ENCODE assay signal across 22 mouse cellular contexts in the genomic region with DNA sequence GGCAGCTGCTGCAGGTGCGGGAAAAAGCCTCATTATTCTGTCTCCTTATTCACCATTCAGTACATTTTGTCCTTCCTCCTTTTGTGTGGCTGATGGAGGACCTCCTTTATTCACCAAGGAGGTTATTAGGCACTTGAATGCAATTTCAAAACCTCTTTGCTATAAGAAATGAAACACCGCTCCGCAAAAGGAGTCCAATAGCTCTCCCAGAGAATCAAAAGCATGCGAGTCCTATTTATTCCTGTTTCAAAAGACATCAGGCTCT.
DNase-seq lines count a peak whose midpoint lies in the region; ATAC-seq lines count a peak whose summit lies in the region.
"Had no signal": no experiment of that assay in that cellular context is flagged by ENCODE, and none has a peak within 500 bp of the region (broad histone marks: within the 10 kb centered on the region; RNA-seq: fewer than 3 reads in every experiment).

No protein-coding gene starts in this region.

- H3K36me3 ChIP-seq in midbrain, embryonic 10.5 days: no peaks in the 10 kb centered on the region
- H3K36me3 ChIP-seq in midbrain, embryonic 11.5 days (ENCODE audit: control insufficient read depth, insufficient read depth, low read length): no peaks in the 10 kb centered on the region
- no peaks in the 10 kb centered on the region for H3K36me3 ChIP-seq in forebrain, embryonic 15.5 days
- no peaks in the 10 kb centered on the region for H3K36me3 ChIP-seq in midbrain, embryonic 13.5 days
- no peaks in the 10 kb centered on the region for H3K36me3 ChIP-seq in liver, embryonic 11.5 days (ENCODE audit: control insufficient read depth, insufficient read depth, low read length)
- no peaks in the 10 kb centered on the region for H3K36me3 ChIP-seq in heart, embryonic 12.5 days
- H3K36me3 ChIP-seq: embryonic facial prominence, embryonic 13.5 days; limb, embryonic 15.5 days; liver, embryonic 15.5 days; lung, embryonic 15.5 days; stomach, embryonic 15.5 days had no signal

- peak overlapping the region; percentile 33; the same call in 1 of the 2 replicates for H3K27ac ChIP-seq in midbrain, embryonic 10.5 days (replicated peaks)
- H3K27ac ChIP-seq in midbrain, embryonic 11.5 days (ENCODE audit: low read depth, low read length): no peak overlapping the region
- peak overlapping the region; percentile 28 for H3K27ac ChIP-seq in forebrain, embryonic 15.5 days (replicated peaks)
- H3K27ac ChIP-seq in midbrain, embryonic 13.5 days: peak overlapping the region; percentile 58
- no peak overlapping the region for H3K27ac ChIP-seq in liver, embryonic 11.5 days (ENCODE audit: low read depth, low read length)
- H3K27ac ChIP-seq in heart, embryonic 12.5 days (ENCODE audit: poor library complexity, severe bottlenecking): no peak overlapping the region
- H3K27ac ChIP-seq: embryonic facial prominence, embryonic 13.5 days; gastrocnemius, adult 2 months; limb, embryonic 15.5 days; liver, embryonic 15.5 days; lung, embryonic 15.5 days; stomach, embryonic 15.5 days had no signal

- DNase-seq in midbrain, embryonic 10.5 days (ENCODE audit: low spot score): no peak
- no peak for DNase-seq in midbrain, embryonic 11.5 days (ENCODE audit: low spot score, missing footprints)
- no peak for DNase-seq in liver, embryonic 11.5 days (ENCODE audit: low spot score)
- no peak for DNase-seq in adrenal gland, adult (ENCODE audit: inconsistent age in 2 of 2, low spot score in 1 of 2)
- DNase-seq: adrenal gland, adult 8-10 months; cerebellum, adult 8-10 months; cerebellum, postnatal 36 days; embryo, embryonic 11 days; gastrocnemius, adult 2 months; kidney, postnatal 25 days; lung, postnatal 4 days; thymus, postnatal 25 days had no signal

- H3K9ac ChIP-seq in midbrain, embryonic 11.5 days (ENCODE audit: low read length): no peak overlapping the region
- H3K9ac ChIP-seq in forebrain, embryonic 15.5 days (replicated peaks): no peak overlapping the region
- H3K9ac ChIP-seq in midbrain, embryonic 13.5 days (replicated peaks): no peak overlapping the region
- no peak overlapping the region for H3K9ac ChIP-seq in liver, embryonic 11.5 days (ENCODE audit: low read depth, low read length)
- H3K9ac ChIP-seq in heart, embryonic 12.5 days: no peak overlapping the region
- H3K9ac ChIP-seq: embryonic facial prominence, embryonic 13.5 days; limb, embryonic 15.5 days; liver, embryonic 15.5 days; lung, embryonic 15.5 days; stomach, embryonic 15.5 days had no signal

- H3K4me1 ChIP-seq in midbrain, embryonic 10.5 days: peaks cover 14% of the 10 kb centered on the region
- peaks cover 7% of the 10 kb centered on the region for H3K4me1 ChIP-seq in midbrain, embryonic 11.5 days (ENCODE audit: control insufficient read depth, insufficient read depth, low read length)
- peaks cover 11% of the 10 kb centered on the region for H3K4me1 ChIP-seq in forebrain, embryonic 15.5 days
- H3K4me1 ChIP-seq in midbrain, embryonic 13.5 days (replicated peaks): peaks cover 9% of the 10 kb centered on the region
- no peaks in the 10 kb centered on the region for H3K4me1 ChIP-seq in liver, embryonic 11.5 days (replicated peaks; ENCODE audit: control insufficient read depth, insufficient read depth, low read length)
- H3K4me1 ChIP-seq in heart, embryonic 12.5 days (replicated peaks): no peaks in the 10 kb centered on the region
- H3K4me1 ChIP-seq: embryonic facial prominence, embryonic 13.5 days; limb, embryonic 15.5 days; liver, embryonic 15.5 days; lung, embryonic 15.5 days; stomach, embryonic 15.5 days had no signal

- no peak overlapping the region for H3K4me3 ChIP-seq in midbrain, embryonic 10.5 days
- H3K4me3 ChIP-seq in midbrain, embryonic 11.5 days (ENCODE audit: low read depth, low read length): no peak overlapping the region
- no peak overlapping the region for H3K4me3 ChIP-seq in forebrain, embryonic 15.5 days
- no peak overlapping the region for H3K4me3 ChIP-seq in midbrain, embryonic 13.5 days (replicated peaks)
- no peak overlapping the region for H3K4me3 ChIP-seq in liver, embryonic 11.5 days (ENCODE audit: low read depth, low read length)
- no peak overlapping the region for H3K4me3 ChIP-seq in heart, embryonic 12.5 days
- H3K4me3 ChIP-seq: embryonic facial prominence, embryonic 13.5 days; erythroblast, embryonic 14.5 days; gastrocnemius, adult 2 months; limb, embryonic 15.5 days; liver, embryonic 15.5 days; lung, embryonic 15.5 days; stomach, embryonic 15.5 days had no signal

- no peak overlapping the region for H3K4me2 ChIP-seq in midbrain, embryonic 11.5 days
- no peak overlapping the region for H3K4me2 ChIP-seq in forebrain, embryonic 15.5 days (replicated peaks)
- H3K4me2 ChIP-seq in midbrain, embryonic 13.5 days (replicated peaks): peak overlapping the region; percentile 8; the same call in 1 of the 2 replicates
- no peak overlapping the region for H3K4me2 ChIP-seq in liver, embryonic 11.5 days
- no peak overlapping the region for H3K4me2 ChIP-seq in heart, embryonic 12.5 days
- H3K4me2 ChIP-seq: embryonic facial prominence, embryonic 13.5 days; limb, embryonic 15.5 days; liver, embryonic 15.5 days; lung, embryonic 15.5 days; stomach, embryonic 15.5 days had no signal

- H3K9me3 ChIP-seq in midbrain, embryonic 10.5 days (replicated peaks): no peaks in the 10 kb centered on the region
- H3K9me3 ChIP-seq in midbrain, embryonic 11.5 days (ENCODE audit: control insufficient read depth, low read length): no peaks in the 10 kb centered on the region
- H3K9me3 ChIP-seq in forebrain, embryonic 15.5 days: no peaks in the 10 kb centered on the region
- H3K9me3 ChIP-seq in midbrain, embryonic 13.5 days: no peaks in the 10 kb centered on the region
- H3K9me3 ChIP-seq in liver, embryonic 11.5 days (ENCODE audit: control insufficient read depth, low read length): no peaks in the 10 kb centered on the region
- H3K9me3 ChIP-seq in heart, embryonic 12.5 days (replicated peaks): no peaks in the 10 kb centered on the region
- H3K9me3 ChIP-seq: embryonic facial prominence, embryonic 13.5 days; limb, embryonic 15.5 days; liver, embryonic 15.5 days; lung, embryonic 15.5 days; stomach, embryonic 15.5 days had no signal

- ATAC-seq in midbrain, embryonic 11.5 days (ENCODE audit: low FRiP score): no peak
- no peak; the same call in 1 of the 2 replicates for ATAC-seq in forebrain, embryonic 15.5 days (replicated peaks)
- ATAC-seq in midbrain, embryonic 13.5 days: peak; percentile 15; the same call in 1 of the 2 replicates
- no peak for ATAC-seq in liver, embryonic 11.5 days (replicated peaks; ENCODE audit: low FRiP score)
- no peak for ATAC-seq in heart, embryonic 12.5 days (ENCODE audit: insufficient number of reproducible peaks, low FRiP score)
- ATAC-seq: intestine, embryonic 16.5 days had no signal

- no peaks in the 10 kb centered on the region for H3K27me3 ChIP-seq in midbrain, embryonic 10.5 days (ENCODE audit: low read depth, poor library complexity, severe bottlenecking)
- no peaks in the 10 kb centered on the region for H3K27me3 ChIP-seq in midbrain, embryonic 11.5 days (ENCODE audit: control insufficient read depth, insufficient read depth, low read length)
- H3K27me3 ChIP-seq in forebrain, embryonic 15.5 days: no peaks in the 10 kb centered on the region
- no peaks in the 10 kb centered on the region for H3K27me3 ChIP-seq in midbrain, embryonic 13.5 days
- no peaks in the 10 kb centered on the region for H3K27me3 ChIP-seq in liver, embryonic 11.5 days (replicated peaks; ENCODE audit: control insufficient read depth, insufficient read depth, low read length)
- H3K27me3 ChIP-seq in heart, embryonic 12.5 days (replicated peaks): no peaks in the 10 kb centered on the region
- H3K27me3 ChIP-seq: embryonic facial prominence, embryonic 13.5 days; limb, embryonic 15.5 days; liver, embryonic 15.5 days; lung, embryonic 15.5 days; stomach, embryonic 15.5 days had no signal

- WGBS in midbrain, embryonic 10.5 days: 52% methylated on average over 4 of the region's 4 CpGs
- 46% methylated on average over 4 of the region's 4 CpGs for WGBS in midbrain, embryonic 11.5 days
- 6% methylated on average over 4 of the region's 4 CpGs for WGBS in forebrain, embryonic 15.5 days
- 25% methylated on average over 4 of the region's 4 CpGs for WGBS in midbrain, embryonic 13.5 days
- WGBS in liver, embryonic 11.5 days: 93% methylated on average over 4 of the region's 4 CpGs
- WGBS in heart, embryonic 12.5 days: 82% methylated on average over 4 of the region's 4 CpGs

Comparison
In these comparisons a context has a peak if more than half of its experiments do, and no peak if none do; other contexts are left out.
1. H3K27ac ChIP-seq: peak in midbrain, embryonic 10.5 days (single experiment), forebrain, embryonic 15.5 days (single experiment) and midbrain, embryonic 13.5 days (single experiment); none in midbrain, embryonic 11.5 days (single experiment), liver, embryonic 11.5 days (single experiment) and heart, embryonic 12.5 days (single experiment).